Mouse (Mus musculus) layer of hippocampus, adult 9-11 months (tissue): ENCODE data around the gene Nudc.

Experiments
- DNase-seq: peaks from one replicate; pipeline ENCODE4 v3.0.0; 2022

The Nudc gene

GRCm38 (mm10) chr4:133488619-133489392, 57.0 kb downstream of the Nudc start:
- DNase-seq = no peak

DNA sequence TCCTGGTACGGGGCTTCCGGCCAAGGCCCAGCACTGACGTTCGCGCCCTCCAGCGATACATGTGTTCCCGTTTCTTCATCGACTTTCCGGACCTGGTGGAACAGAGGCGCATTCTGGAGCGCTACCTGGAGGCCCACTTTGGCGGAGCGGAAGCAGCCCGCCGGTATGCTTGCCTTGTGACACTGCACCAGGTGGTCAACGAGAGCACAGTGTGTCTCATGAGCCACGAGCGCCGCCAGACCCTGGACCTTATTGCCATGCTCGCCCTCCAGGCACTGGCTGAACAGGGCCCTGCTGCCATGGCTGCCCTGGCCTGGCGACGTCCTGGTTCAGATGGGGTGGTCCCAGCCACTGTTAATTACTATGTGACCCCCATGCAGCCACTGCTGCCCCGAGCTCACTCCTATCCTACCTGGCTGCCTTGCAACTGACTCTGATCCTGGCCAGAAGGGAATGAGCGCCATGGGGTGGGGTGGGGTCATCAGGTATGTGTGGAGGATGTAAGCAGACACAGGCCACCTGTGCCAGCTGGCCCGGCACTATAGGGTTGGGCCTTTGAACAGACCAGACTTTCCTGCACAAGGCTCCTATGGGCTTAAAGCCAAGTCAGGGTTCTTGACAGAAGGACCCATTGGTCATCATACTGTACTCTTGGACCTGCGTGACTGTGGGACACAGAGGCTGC, 59.0 kb downstream of the Nudc start:
- DNase-seq = no peak

- DNase-seq = no peak
Observed at GRCm38 (mm10) chr4:133485691-133486425, 59.9 kb downstream of the Nudc start.

GRCm38 (mm10) chr4:133484266-133485025, 61.4 kb downstream of the Nudc start:
- DNase-seq = no peak
